In the genomic region with DNA sequence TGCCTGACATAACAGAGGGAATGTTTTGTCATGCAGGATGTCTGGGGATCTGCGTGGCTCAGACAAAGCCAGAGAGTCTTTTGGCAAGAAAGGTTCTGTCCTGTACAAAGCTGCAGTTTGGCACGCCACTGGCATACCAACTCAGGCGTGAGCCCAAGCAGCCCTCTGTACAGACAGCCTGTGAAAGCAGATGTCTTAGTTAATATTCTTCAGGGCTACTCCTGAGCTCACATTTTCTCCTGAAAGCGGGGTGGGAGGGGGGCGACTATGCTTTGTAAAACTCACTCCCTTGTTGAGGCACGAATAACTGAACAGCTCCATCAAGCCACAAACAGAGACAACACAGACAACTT, we compare ENCODE assay signal across 12 mouse cellular contexts. TPM values are rescaled to one million over a fixed set of nuclear protein-coding genes. Genes with fewer than 3 reads are reported as not detected.
DNase-seq lines count a peak whose midpoint lies in the region; ATAC-seq and TF ChIP-seq lines count a peak whose summit lies in the region.
"Had no signal": no experiment of that assay in that cellular context is flagged by ENCODE, and none has a peak within 500 bp of the region (broad histone marks: within the 10 kb centered on the region; RNA-seq: fewer than 3 reads in every experiment).

No protein-coding gene starts in this region.

- no peak overlapping the region for H3K9ac ChIP-seq in forebrain, embryonic 12.5 days
- H3K9ac ChIP-seq in hindbrain, embryonic 16.5 days (ENCODE audit: low read depth, low read length): no peak overlapping the region
- no peak overlapping the region for H3K9ac ChIP-seq in neural tube, embryonic 14.5 days (replicated peaks; ENCODE audit: low read depth, low read length)
- H3K9ac ChIP-seq in liver, embryonic 12.5 days: no peak overlapping the region
- H3K9ac ChIP-seq: liver, embryonic 13.5 days had no signal

- no peaks in the 10 kb centered on the region for H3K9me3 ChIP-seq in forebrain, embryonic 12.5 days
- H3K9me3 ChIP-seq in hindbrain, embryonic 16.5 days (ENCODE audit: control insufficient read depth, low read length): no peaks in the 10 kb centered on the region
- no peaks in the 10 kb centered on the region for H3K9me3 ChIP-seq in neural tube, embryonic 14.5 days (ENCODE audit: control insufficient read depth, low read length)
- H3K9me3 ChIP-seq in liver, embryonic 12.5 days (replicated peaks): no peaks in the 10 kb centered on the region
- H3K9me3 ChIP-seq: liver, embryonic 13.5 days had no signal

- H3K27me3 ChIP-seq in kidney, adult 2 months (replicated peaks; ENCODE audit: control insufficient read depth, insufficient read depth, low read length): no peaks in the 10 kb centered on the region
- no peaks in the 10 kb centered on the region for H3K27me3 ChIP-seq in forebrain, embryonic 12.5 days
- H3K27me3 ChIP-seq in hindbrain, embryonic 16.5 days (replicated peaks; ENCODE audit: control insufficient read depth, insufficient read depth, low read length): no peaks in the 10 kb centered on the region
- no peaks in the 10 kb centered on the region for H3K27me3 ChIP-seq in neural tube, embryonic 14.5 days (ENCODE audit: control insufficient read depth, insufficient read depth, low read length)
- H3K27me3 ChIP-seq in liver, embryonic 12.5 days (replicated peaks): no peaks in the 10 kb centered on the region
- H3K27me3 ChIP-seq: liver, embryonic 13.5 days had no signal

- DNase-seq in kidney, adult 2 months: peak; percentile 4
- no peak for DNase-seq in kidney, postnatal 10 days
- DNase-seq in ovary, adult 18-20 months (ENCODE audit: low spot score): no peak
- no peak for DNase-seq in urinary bladder, postnatal 25 days (ENCODE audit: low spot score)
- DNase-seq: heart, adult 2 months; liver, embryonic 13.5 days had no signal

- H3K27ac ChIP-seq in kidney, adult 2 months (ENCODE audit: insufficient read depth, low read depth, low read length): no peak overlapping the region
- H3K27ac ChIP-seq in forebrain, embryonic 12.5 days: peak overlapping the region; percentile 87
- peak overlapping the region; percentile 75 for H3K27ac ChIP-seq in hindbrain, embryonic 16.5 days (ENCODE audit: low read depth, low read length)
- H3K27ac ChIP-seq in neural tube, embryonic 14.5 days (ENCODE audit: low read depth, low read length): peak overlapping the region; percentile 82
- no peak overlapping the region for H3K27ac ChIP-seq in liver, embryonic 12.5 days
- H3K27ac ChIP-seq: heart, adult 2 months; liver, embryonic 13.5 days had no signal

- TF ChIP-seq CTCF in kidney, adult 2 months (conservative IDR thresholded peaks at IDR 0.05; ENCODE audit: insufficient read depth, insufficient read length, low read depth, low read length): no peak

- peak; percentile 92 for ATAC-seq in forebrain, embryonic 12.5 days (ENCODE audit: low FRiP score)
- peak; percentile 96 for ATAC-seq in hindbrain, embryonic 16.5 days
- ATAC-seq in neural tube, embryonic 14.5 days (ENCODE audit: low read depth): peak; percentile 94
- ATAC-seq in liver, embryonic 12.5 days: no peak
- ATAC-seq: inflammation-experienced regulatory T-cells, adult 6 months; Patski had no signal

- H3K4me3 ChIP-seq in kidney, adult 2 months (ENCODE audit: insufficient read depth, low read depth, low read length): no peak overlapping the region
- H3K4me3 ChIP-seq in forebrain, embryonic 12.5 days (replicated peaks): no peak overlapping the region
- H3K4me3 ChIP-seq in hindbrain, embryonic 16.5 days (ENCODE audit: low read length): no peak overlapping the region
- no peak overlapping the region for H3K4me3 ChIP-seq in neural tube, embryonic 14.5 days (ENCODE audit: low read depth, low read length)
- H3K4me3 ChIP-seq in liver, embryonic 12.5 days: no peak overlapping the region
- H3K4me3 ChIP-seq: heart, adult 2 months; liver, embryonic 13.5 days had no signal

- no peaks in the 10 kb centered on the region for H3K4me1 ChIP-seq in kidney, adult 2 months (ENCODE audit: control insufficient read depth, insufficient read depth, low read length)
- peaks cover 24% of the 10 kb centered on the region for H3K4me1 ChIP-seq in forebrain, embryonic 12.5 days
- H3K4me1 ChIP-seq in hindbrain, embryonic 16.5 days (ENCODE audit: control insufficient read depth, insufficient read depth, low read depth, low read length): peaks cover 17% of the 10 kb centered on the region
- H3K4me1 ChIP-seq in neural tube, embryonic 14.5 days (ENCODE audit: control insufficient read depth, insufficient read depth, low read length): peaks cover 12% of the 10 kb centered on the region
- no peaks in the 10 kb centered on the region for H3K4me1 ChIP-seq in liver, embryonic 12.5 days
- H3K4me1 ChIP-seq: liver, embryonic 13.5 days had no signal

- no peak for TF ChIP-seq POLR2A in kidney, adult 2 months (IDR thresholded peaks at IDR 0.05; ENCODE audit: low read depth, low read length)

- 56% methylated on average over 6 of the region's 6 CpGs for WGBS in kidney, adult 2 months
- 51% methylated on average over 6 of the region's 6 CpGs for WGBS in forebrain, embryonic 12.5 days
- 30% methylated on average over 6 of the region's 6 CpGs for WGBS in hindbrain, embryonic 16.5 days
- WGBS in neural tube, embryonic 14.5 days: 33% methylated on average over 6 of the region's 6 CpGs
- 74% methylated on average over 6 of the region's 6 CpGs for WGBS in liver, embryonic 12.5 days (ENCODE audit: insufficient replicate concordance)

- no peak overlapping the region for H3K4me2 ChIP-seq in forebrain, embryonic 12.5 days
- peak overlapping the region; percentile 13 for H3K4me2 ChIP-seq in hindbrain, embryonic 16.5 days (ENCODE audit: low read length)
- 0 out of 2 replicates have a peak overlapping the region, but pooled peaks have one; percentile 14 for H3K4me2 ChIP-seq in neural tube, embryonic 14.5 days (ENCODE audit: low read depth, low read length)
- H3K4me2 ChIP-seq in liver, embryonic 12.5 days: no peak overlapping the region
- H3K4me2 ChIP-seq: liver, embryonic 13.5 days had no signal

- H3K36me3 ChIP-seq in kidney, adult 2 months (ENCODE audit: control insufficient read depth, insufficient read depth, low read length): no peaks in the 10 kb centered on the region
- H3K36me3 ChIP-seq in forebrain, embryonic 12.5 days (replicated peaks): no peaks in the 10 kb centered on the region
- H3K36me3 ChIP-seq in hindbrain, embryonic 16.5 days (ENCODE audit: control insufficient read depth, insufficient read depth, low read length): no peaks in the 10 kb centered on the region
- no peaks in the 10 kb centered on the region for H3K36me3 ChIP-seq in neural tube, embryonic 14.5 days (ENCODE audit: control insufficient read depth, insufficient read depth, low read length)
- no peaks in the 10 kb centered on the region for H3K36me3 ChIP-seq in liver, embryonic 12.5 days
- H3K36me3 ChIP-seq: liver, embryonic 13.5 days had no signal

RNA-seq across cellular contexts. Expression of gene Utp18, which starts 56.3 kb away (rescaled TPM):
- polyA plus RNA-seq in kidney, adult 2 months (2012; rRNA removed): 3.4 and 3.9 TPM in 2 replicates
- polyA plus RNA-seq in forebrain, embryonic 12.5 days (2016; fragmentation: Nextera tagmentation; extraction: Ambion mirVana): 45.0 and 46.9 TPM in 2 replicates
- 25.5 and 26.0 TPM in 2 replicates for polyA plus RNA-seq in hindbrain, embryonic 16.5 days (2015; fragmentation: Nextera tagmentation; extraction: Ambion mirVana)
- 33.1 and 34.5 TPM in 2 replicates for polyA plus RNA-seq in neural tube, embryonic 14.5 days (2014; fragmentation: Nextera tagmentation; extraction: Ambion mirVana)
- polyA plus RNA-seq in liver, embryonic 12.5 days (2016; fragmentation: Nextera tagmentation; extraction: Ambion mirVana): 38.6 and 38.9 TPM in 2 replicates

RNA-seq across cellular contexts. Expression of gene Mbtd1, which starts 56.3 kb away (rescaled TPM):
- polyA plus RNA-seq in kidney, adult 2 months (2012; rRNA removed): 4.6 and 5.1 TPM in 2 replicates
- 56.6 and 58.4 TPM in 2 replicates for polyA plus RNA-seq in forebrain, embryonic 12.5 days (2016; fragmentation: Nextera tagmentation; extraction: Ambion mirVana)
- 18.0 and 19.0 TPM in 2 replicates for polyA plus RNA-seq in hindbrain, embryonic 16.5 days (2015; fragmentation: Nextera tagmentation; extraction: Ambion mirVana)
- polyA plus RNA-seq in neural tube, embryonic 14.5 days (2014; fragmentation: Nextera tagmentation; extraction: Ambion mirVana): 24.6 and 25.0 TPM in 2 replicates
- 12.8 and 14.3 TPM in 2 replicates for polyA plus RNA-seq in liver, embryonic 12.5 days (2016; fragmentation: Nextera tagmentation; extraction: Ambion mirVana)

Comparison
In these comparisons a context has a peak if more than half of its experiments do, and no peak if none do; other contexts are left out.
1. H3K27ac ChIP-seq: peak in forebrain, embryonic 12.5 days (single experiment), hindbrain, embryonic 16.5 days (single experiment) and neural tube, embryonic 14.5 days (single experiment); none in kidney, adult 2 months (single experiment) and liver, embryonic 12.5 days (single experiment).
2. H3K4me2 ChIP-seq: peak in hindbrain, embryonic 16.5 days (single experiment) and neural tube, embryonic 14.5 days (single experiment); none in forebrain, embryonic 12.5 days (single experiment) and liver, embryonic 12.5 days (single experiment).